Mouse (Mus musculus): Measurements from ENCODE around the gene R3hdm1. TPM values are rescaled to one million over a fixed set of nuclear protein-coding genes. Genes with fewer than 3 reads are reported as not detected.

R3hdm1 gene
- total and polyA plus RNA-seq, 3 experiments, result 17.7 to 164 (median 106) TPM

DNA sequence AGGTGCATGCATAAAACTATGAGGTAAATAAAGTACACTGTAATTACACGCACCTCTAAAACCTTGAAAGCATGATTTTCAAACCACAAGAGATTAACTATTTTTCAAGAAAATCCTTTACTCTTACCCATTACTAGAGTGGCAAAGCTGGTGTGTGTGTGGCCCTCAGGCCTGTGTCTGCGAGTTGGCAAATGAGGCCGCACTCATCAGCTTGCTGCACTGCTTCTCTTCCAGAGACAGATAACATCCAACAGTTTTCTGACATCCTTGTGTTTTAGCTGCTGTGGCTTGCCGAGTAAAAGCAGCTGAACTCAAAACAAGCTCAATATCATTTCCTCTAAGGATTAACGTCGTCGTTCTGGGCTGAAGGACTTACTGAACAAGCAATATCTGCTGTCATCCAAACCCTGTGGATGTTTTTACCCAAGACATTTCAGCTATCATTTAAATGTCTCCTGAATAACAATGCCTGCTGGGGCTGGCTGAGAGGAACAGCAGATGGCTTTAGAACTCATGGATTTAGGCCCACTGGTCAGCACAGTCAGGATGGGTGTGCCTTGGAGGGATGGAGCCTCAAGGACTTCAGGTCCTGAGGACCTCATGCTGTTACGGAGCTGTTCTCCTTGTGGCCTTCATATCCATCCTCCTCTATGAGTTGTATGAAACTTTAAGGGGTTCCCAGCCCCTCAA, 42.3 kb upstream of the R3hdm1 start:
- Histone ChIP-seq H3K79me2 (ENCODE audit: control insufficient read depth, insufficient read depth, low read length, poor library complexity) (no peaks in the 10 kb centered on the region), H3K27ac (ENCODE audit: control insufficient read depth, low read depth, low read length) (no peak overlapping the region), H3K4me1 (ENCODE audit: control insufficient read depth in 1 of 2, insufficient read depth in 2 of 2, low read length in 2 of 2) (peaks cover 0 to 3% of the 10 kb centered on the region in 2 experiments; a peak in 1 of 4 replicates), H3K9ac (ENCODE audit: control insufficient read depth, low read depth, low read length, poor library complexity, severe bottlenecking) (no peak overlapping the region), H3K36me3 (ENCODE audit: control insufficient read depth in 1 of 2, insufficient read depth in 2 of 2, low read length in 2 of 2) (peaks cover 0 to 3% of the 10 kb centered on the region in 2 experiments; a peak in 2 of 4 replicates), H3K27me3 (ENCODE audit: control insufficient read depth in 1 of 2, insufficient read depth in 2 of 2, low read length in 2 of 2) (no peaks in the 10 kb centered on the region), H3K9me3 (replicated peaks; ENCODE audit: insufficient read depth, low read length) (no peaks in the 10 kb centered on the region), H3K4me3 (ENCODE audit: control insufficient read depth in 1 of 2, insufficient read depth in 1 of 2, low read depth in 2 of 2, low read length in 2 of 2) (no peak overlapping the region)
- DNase-seq (ENCODE audit: low read depth, low spot score), result no peak
- TF ChIP-seq MXI1 (IDR thresholded peaks at IDR 0.05; ENCODE audit: low read depth, low read length), result no peak
- TF ChIP-seq ZKSCAN1 (IDR thresholded peaks at IDR 0.05; ENCODE audit: low read depth, low read length), result no peak
- no peak for TF ChIP-seq MAFK (IDR thresholded peaks at IDR 0.05; ENCODE audit: borderline replicate concordance, low read depth, low read length)
- TF ChIP-seq HCFC1 (IDR thresholded peaks at IDR 0.05; ENCODE audit: low read depth, low read length), result no peak
- TF ChIP-seq EP300 (IDR thresholded peaks at IDR 0.05; ENCODE audit: low read depth in 1 of 2, low read length in 2 of 2), result no peak
- no peak for TF ChIP-seq GABPA (IDR thresholded peaks at IDR 0.05; ENCODE audit: low read depth, low read length)
- no peak for TF ChIP-seq JUND (IDR thresholded peaks at IDR 0.05; ENCODE audit: low read depth, low read length)
- TF ChIP-seq SMC3 (IDR thresholded peaks at IDR 0.05; ENCODE audit: low read depth, low read length), result no peak
- TF ChIP-seq MYC (IDR thresholded peaks at IDR 0.05; ENCODE audit: low read depth, low read length), result no peak
- TF ChIP-seq ETS1 (IDR thresholded peaks at IDR 0.05; ENCODE audit: low read depth, low read length), result no peak

DNA sequence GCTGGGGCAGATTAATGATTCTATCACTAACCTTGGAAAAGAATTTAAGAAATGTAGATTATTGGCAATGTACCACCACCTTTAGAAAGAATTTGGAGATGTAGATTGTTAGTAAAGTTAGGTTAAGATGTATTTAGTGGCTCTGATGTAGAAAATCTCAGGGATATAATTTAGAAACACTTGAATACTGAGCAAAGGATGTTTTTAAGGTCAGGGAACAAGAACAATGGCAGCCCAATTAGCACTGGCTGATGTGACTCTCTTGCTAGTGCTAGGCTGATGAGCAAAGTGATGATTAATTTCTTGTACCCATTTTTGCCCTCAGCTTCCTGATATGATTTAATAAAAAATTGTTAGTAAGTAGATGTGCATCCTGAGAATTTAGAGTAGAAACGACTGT, 41.7 kb upstream of the R3hdm1 start:
- H3K27ac ChIP-seq (ENCODE audit: control insufficient read depth, low read depth, low read length), result no peak overlapping the region
- H3K36me3 ChIP-seq (ENCODE audit: control insufficient read depth in 1 of 2, insufficient read depth in 2 of 2, low read length in 2 of 2), result peaks cover 0 to 3% of the 10 kb centered on the region in 2 experiments; a peak in 2 of 4 replicates
- DNase-seq (ENCODE audit: low read depth, low spot score), result no peak
- H3K9ac ChIP-seq (ENCODE audit: control insufficient read depth, low read depth, low read length, poor library complexity, severe bottlenecking), result no peak overlapping the region
- TF ChIP-seq UBTF (IDR thresholded peaks at IDR 0.05; ENCODE audit: borderline replicate concordance, insufficient read depth, low read depth, low read length), result no peak
- no peak for TF ChIP-seq POLR2A (IDR thresholded peaks at IDR 0.05; ENCODE audit: control insufficient read depth in 1 of 2, insufficient read depth in 1 of 2, low read depth in 1 of 2, low read length in 2 of 2, poor library complexity in 1 of 2)
- TF ChIP-seq BHLHE40 (IDR thresholded peaks at IDR 0.05; ENCODE audit: borderline replicate concordance, low read depth, low read length), result no peak
- no peak for TF ChIP-seq GABPA (IDR thresholded peaks at IDR 0.05; ENCODE audit: low read depth, low read length)
- no peak for TF ChIP-seq CTCF (IDR thresholded peaks at IDR 0.05 in 2 of 3, conservative IDR thresholded peaks at IDR 0.05 in 1 of 3; ENCODE audit: control insufficient read depth in 1 of 3, insufficient read depth in 1 of 3, low read depth in 2 of 3, low read length in 3 of 3, poor library complexity in 1 of 3, severe bottlenecking in 1 of 3)
- TF ChIP-seq POLR2AphosphoS2 (IDR thresholded peaks at IDR 0.05; ENCODE audit: low read length), result no peak
- no peak for TF ChIP-seq GATA1 (IDR thresholded peaks at IDR 0.05; ENCODE audit: low read depth, low read length)
- no peak for TF ChIP-seq RAD21 (IDR thresholded peaks at IDR 0.05; ENCODE audit: low read depth, low read length)
- no peak for TF ChIP-seq POLR2AphosphoS5 (IDR thresholded peaks at IDR 0.05; ENCODE audit: borderline replicate concordance, low read depth, low read length)
- no peak for TF ChIP-seq EP300 (IDR thresholded peaks at IDR 0.05; ENCODE audit: low read depth in 1 of 2, low read length in 2 of 2)
- no peak for TF ChIP-seq MYB (IDR thresholded peaks at IDR 0.05; ENCODE audit: low read depth, low read length)
- TF ChIP-seq SIN3A (IDR thresholded peaks at IDR 0.05; ENCODE audit: low read length), result no peak
- TF ChIP-seq CHD2 (IDR thresholded peaks at IDR 0.05; ENCODE audit: low read length), result no peak
- no peak for TF ChIP-seq MEF2A (IDR thresholded peaks at IDR 0.05; ENCODE audit: extremely low read depth, insufficient replicate concordance, low read depth, low read length, poor library complexity, severe bottlenecking)
- TF ChIP-seq NELFE (IDR thresholded peaks at IDR 0.05; ENCODE audit: low read depth, low read length), result no peak
- TF ChIP-seq JUND (IDR thresholded peaks at IDR 0.05; ENCODE audit: low read depth, low read length), result no peak
- no peak for TF ChIP-seq RCOR1 (IDR thresholded peaks at IDR 0.05; ENCODE audit: low read depth, low read length)
- TF ChIP-seq HCFC1 (IDR thresholded peaks at IDR 0.05; ENCODE audit: low read depth, low read length), result no peak
- no peak for TF ChIP-seq ETS1 (IDR thresholded peaks at IDR 0.05; ENCODE audit: low read depth, low read length)
- TF ChIP-seq ZNF384 (IDR thresholded peaks at IDR 0.05; ENCODE audit: low read depth, low read length), result no peak
- H3K4me3 ChIP-seq (ENCODE audit: control insufficient read depth in 1 of 2, insufficient read depth in 1 of 2, low read depth in 2 of 2, low read length in 2 of 2), result no peak overlapping the region
- no peaks in the 10 kb centered on the region for H3K9me3 ChIP-seq (replicated peaks; ENCODE audit: insufficient read depth, low read length)
- no peaks in the 10 kb centered on the region for H3K27me3 ChIP-seq (ENCODE audit: control insufficient read depth in 1 of 2, insufficient read depth in 2 of 2, low read length in 2 of 2)
- peaks cover 0 to 3% of the 10 kb centered on the region in 2 experiments; a peak in 1 of 4 replicates for H3K4me1 ChIP-seq (ENCODE audit: control insufficient read depth in 1 of 2, insufficient read depth in 2 of 2, low read length in 2 of 2)
- H3K79me2 ChIP-seq (ENCODE audit: control insufficient read depth, insufficient read depth, low read length, poor library complexity), result no peaks in the 10 kb centered on the region
